Mouse (Mus musculus): Measurements from ENCODE around the gene Eif2ak4. TPM values are rescaled to one million over a fixed set of nuclear protein-coding genes. Genes with fewer than 3 reads are reported as not detected.

Eif2ak4 gene
- polyA plus RNA-seq, 1 experiment from 2014 or later: 10.4 TPM

GRCm38 (mm10) chr2:118399751-118400150, 11.3 kb downstream of the Eif2ak4 start:
- Histone ChIP-seq H3K4me1 (ENCODE audit: control insufficient read depth, insufficient read depth, low read length) (no peaks in the 10 kb centered on the region), H3K27ac (ENCODE audit: low read depth, low read length) (no peak overlapping the region), H3K9ac (replicated peaks; ENCODE audit: low read depth, low read length) (no peak overlapping the region), H3K36me3 (ENCODE audit: control insufficient read depth, insufficient read depth, low read length) (no peaks in the 10 kb centered on the region), H3K27me3 (ENCODE audit: control insufficient read depth, insufficient read depth, low read length) (no peaks in the 10 kb centered on the region), H3K4me2 (ENCODE audit: low read depth, low read length) (no peak overlapping the region), H3K4me3 (ENCODE audit: low read depth, low read length) (no peak overlapping the region), H3K9me3 (ENCODE audit: control insufficient read depth, low read length) (no peaks in the 10 kb centered on the region)
- no peak for ATAC-seq (ENCODE audit: low read depth)
- WGBS: 94% methylated on average over 5 of the region's 5 CpGs

- Histone ChIP-seq H3K4me2 (ENCODE audit: low read depth, low read length) (no peak overlapping the region), H3K36me3 (ENCODE audit: control insufficient read depth, insufficient read depth, low read length) (no peaks in the 10 kb centered on the region), H3K9me3 (ENCODE audit: control insufficient read depth, low read length) (no peaks in the 10 kb centered on the region), H3K27me3 (ENCODE audit: control insufficient read depth, insufficient read depth, low read length) (no peaks in the 10 kb centered on the region), H3K27ac (ENCODE audit: low read depth, low read length) (no peak overlapping the region), H3K4me3 (ENCODE audit: low read depth, low read length) (no peak overlapping the region), H3K9ac (replicated peaks; ENCODE audit: low read depth, low read length) (no peak overlapping the region), H3K4me1 (ENCODE audit: control insufficient read depth, insufficient read depth, low read length) (no peaks in the 10 kb centered on the region)
- ATAC-seq (ENCODE audit: low read depth): peak; percentile 44; the same call in 1 of the 2 replicates
- 70% methylated on average over 5 of the region's 5 CpGs for WGBS
Observed at GRCm38 (mm10) chr2:118401834-118402727, 13.7 kb downstream of the Eif2ak4 start.

- Histone ChIP-seq H3K9ac (replicated peaks; ENCODE audit: low read depth, low read length) (no peak overlapping the region), H3K27ac (ENCODE audit: low read depth, low read length) (no peak overlapping the region), H3K4me2 (ENCODE audit: low read depth, low read length) (no peak overlapping the region), H3K9me3 (ENCODE audit: control insufficient read depth, low read length) (no peaks in the 10 kb centered on the region), H3K36me3 (ENCODE audit: control insufficient read depth, insufficient read depth, low read length) (no peaks in the 10 kb centered on the region), H3K4me3 (ENCODE audit: low read depth, low read length) (no peak overlapping the region), H3K27me3 (ENCODE audit: control insufficient read depth, insufficient read depth, low read length) (no peaks in the 10 kb centered on the region), H3K4me1 (ENCODE audit: control insufficient read depth, insufficient read depth, low read length) (no peaks in the 10 kb centered on the region)
- no peak for ATAC-seq (ENCODE audit: low read depth)
- WGBS: 74% methylated on average over 5 of the region's 5 CpGs
Observed at GRCm38 (mm10) chr2:118404336-118404735, 15.9 kb downstream of the Eif2ak4 start.

DNA sequence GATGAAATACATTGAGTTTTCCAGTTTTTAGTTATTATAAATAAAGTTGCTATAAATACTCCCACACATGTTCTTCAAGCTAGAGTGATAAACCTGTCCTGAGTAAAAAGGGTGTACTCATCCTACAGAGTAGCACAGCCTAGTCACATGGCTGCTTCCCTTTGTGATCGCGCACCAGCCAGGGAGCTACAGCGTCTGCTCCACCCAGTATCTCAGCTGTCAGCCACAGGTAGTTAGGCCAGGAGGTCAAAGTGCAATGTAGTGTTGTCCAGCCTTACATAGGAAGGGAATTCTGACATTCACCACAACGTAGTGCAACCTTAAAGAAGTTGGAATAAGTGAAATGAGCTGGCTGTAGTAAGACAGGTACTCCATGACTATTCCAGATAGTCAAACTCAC, 17.1 kb downstream of the Eif2ak4 start:
- no peak for ATAC-seq (ENCODE audit: low read depth)
- H3K27me3 ChIP-seq (ENCODE audit: control insufficient read depth, insufficient read depth, low read length): no peaks in the 10 kb centered on the region
- H3K36me3 ChIP-seq (ENCODE audit: control insufficient read depth, insufficient read depth, low read length): no peaks in the 10 kb centered on the region
- H3K4me2 ChIP-seq (ENCODE audit: low read depth, low read length): no peak overlapping the region
- no peaks in the 10 kb centered on the region for H3K9me3 ChIP-seq (ENCODE audit: control insufficient read depth, low read length)
- 86% methylated on average over 4 of the region's 4 CpGs for WGBS
- no peak overlapping the region for H3K9ac ChIP-seq (replicated peaks; ENCODE audit: low read depth, low read length)
- H3K27ac ChIP-seq (ENCODE audit: low read depth, low read length): no peak overlapping the region
- no peak overlapping the region for H3K4me3 ChIP-seq (ENCODE audit: low read depth, low read length)
- H3K4me1 ChIP-seq (ENCODE audit: control insufficient read depth, insufficient read depth, low read length): no peaks in the 10 kb centered on the region

GRCm38 (mm10) chr2:118406811-118407210, 18.4 kb downstream of the Eif2ak4 start:
- Histone ChIP-seq H3K9ac (replicated peaks; ENCODE audit: low read depth, low read length) (no peak overlapping the region), H3K36me3 (ENCODE audit: control insufficient read depth, insufficient read depth, low read length) (no peaks in the 10 kb centered on the region), H3K27ac (ENCODE audit: low read depth, low read length) (no peak overlapping the region), H3K9me3 (ENCODE audit: control insufficient read depth, low read length) (no peaks in the 10 kb centered on the region), H3K4me2 (ENCODE audit: low read depth, low read length) (no peak overlapping the region), H3K4me1 (ENCODE audit: control insufficient read depth, insufficient read depth, low read length) (no peaks in the 10 kb centered on the region), H3K27me3 (ENCODE audit: control insufficient read depth, insufficient read depth, low read length) (no peaks in the 10 kb centered on the region), H3K4me3 (ENCODE audit: low read depth, low read length) (no peak overlapping the region)
- no peak for ATAC-seq (ENCODE audit: low read depth)
- 63% methylated on average over 2 of the region's 2 CpGs for WGBS

GRCm38 (mm10) chr2:118408336-118408895, 20.0 kb downstream of the Eif2ak4 start:
- H3K27ac ChIP-seq (ENCODE audit: low read depth, low read length): no peak overlapping the region
- H3K4me3 ChIP-seq (ENCODE audit: low read depth, low read length): no peak overlapping the region
- no peaks in the 10 kb centered on the region for H3K4me1 ChIP-seq (ENCODE audit: control insufficient read depth, insufficient read depth, low read length)
- no peak overlapping the region for H3K9ac ChIP-seq (replicated peaks; ENCODE audit: low read depth, low read length)
- no peaks in the 10 kb centered on the region for H3K27me3 ChIP-seq (ENCODE audit: control insufficient read depth, insufficient read depth, low read length)
- H3K36me3 ChIP-seq (ENCODE audit: control insufficient read depth, insufficient read depth, low read length): no peaks in the 10 kb centered on the region
- no peak overlapping the region for H3K4me2 ChIP-seq (ENCODE audit: low read depth, low read length)
- no peaks in the 10 kb centered on the region for H3K9me3 ChIP-seq (ENCODE audit: control insufficient read depth, low read length)
- ATAC-seq (ENCODE audit: low read depth): no peak
- WGBS: 96% methylated on average over 4 of the region's 4 CpGs

DNA sequence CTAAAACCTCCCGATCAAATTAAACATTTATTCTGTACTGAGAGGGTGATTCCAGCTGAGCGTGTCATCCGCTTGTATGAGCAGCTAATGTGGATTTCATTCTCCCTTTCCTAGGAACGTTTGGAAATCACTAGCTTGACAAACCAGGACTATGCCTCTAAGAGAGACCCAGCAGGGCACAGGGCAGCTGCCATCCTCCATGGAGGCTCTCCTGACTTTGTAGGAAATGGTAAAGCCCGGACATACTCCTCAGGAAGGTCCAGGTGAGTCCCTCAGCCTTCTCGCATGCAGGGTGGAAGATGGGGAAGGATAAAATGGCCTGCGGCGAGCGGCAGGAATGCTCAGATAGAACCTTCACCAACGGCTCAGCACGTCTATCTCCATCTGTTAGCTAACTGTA, 24.4 kb downstream of the Eif2ak4 start:
- no peak overlapping the region for H3K27ac ChIP-seq (ENCODE audit: low read depth, low read length)
- H3K4me3 ChIP-seq (ENCODE audit: low read depth, low read length): no peak overlapping the region
- no peak overlapping the region for H3K4me2 ChIP-seq (ENCODE audit: low read depth, low read length)
- 97% methylated on average over 11 of the region's 11 CpGs for WGBS
- no peak for ATAC-seq (ENCODE audit: low read depth)
- H3K36me3 ChIP-seq (ENCODE audit: control insufficient read depth, insufficient read depth, low read length): 0 out of 2 replicates have a peak, but pooled peaks cover 4% of the 10 kb centered on the region
- no peaks in the 10 kb centered on the region for H3K9me3 ChIP-seq (ENCODE audit: control insufficient read depth, low read length)
- no peaks in the 10 kb centered on the region for H3K4me1 ChIP-seq (ENCODE audit: control insufficient read depth, insufficient read depth, low read length)
- no peak overlapping the region for H3K9ac ChIP-seq (replicated peaks; ENCODE audit: low read depth, low read length)
- no peaks in the 10 kb centered on the region for H3K27me3 ChIP-seq (ENCODE audit: control insufficient read depth, insufficient read depth, low read length)

GRCm38 (mm10) chr2:118415601-118416355, 27.4 kb downstream of the Eif2ak4 start:
- H3K4me3 ChIP-seq (ENCODE audit: low read depth, low read length): no peak overlapping the region
- no peak overlapping the region for H3K4me2 ChIP-seq (ENCODE audit: low read depth, low read length)
- H3K9ac ChIP-seq (replicated peaks; ENCODE audit: low read depth, low read length): no peak overlapping the region
- WGBS: 95% methylated on average over 6 of the region's 6 CpGs
- H3K27me3 ChIP-seq (ENCODE audit: control insufficient read depth, insufficient read depth, low read length): no peaks in the 10 kb centered on the region
- H3K27ac ChIP-seq (ENCODE audit: low read depth, low read length): no peak overlapping the region
- no peak for ATAC-seq (ENCODE audit: low read depth)
- no peaks in the 10 kb centered on the region for H3K9me3 ChIP-seq (ENCODE audit: control insufficient read depth, low read length)
- 0 out of 2 replicates have a peak, but pooled peaks cover 4% of the 10 kb centered on the region for H3K36me3 ChIP-seq (ENCODE audit: control insufficient read depth, insufficient read depth, low read length)
- H3K4me1 ChIP-seq (ENCODE audit: control insufficient read depth, insufficient read depth, low read length): no peaks in the 10 kb centered on the region

DNA sequence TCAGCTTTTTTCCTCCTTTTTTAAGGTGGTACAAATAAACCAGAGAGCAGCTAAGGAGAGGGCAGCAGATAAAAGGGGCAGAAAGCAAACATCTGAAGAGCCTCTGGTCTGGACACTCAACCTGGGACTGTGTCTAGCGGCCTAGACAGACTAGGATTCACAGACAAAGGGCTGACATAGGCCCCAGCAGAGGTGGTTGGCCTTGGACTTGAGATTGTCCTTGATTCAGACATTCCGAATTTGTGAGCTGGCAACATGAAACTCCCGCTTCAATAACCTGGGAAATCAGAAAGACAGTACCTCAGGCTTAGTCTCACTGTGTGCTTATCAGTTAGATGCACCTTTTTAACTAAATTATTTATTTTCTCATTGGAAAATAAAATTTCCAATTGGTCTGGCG, 29.7 kb downstream of the Eif2ak4 start:
- 95% methylated on average over 4 of the region's 4 CpGs for WGBS
- H3K4me1 ChIP-seq (ENCODE audit: control insufficient read depth, insufficient read depth, low read length): no peaks in the 10 kb centered on the region
- H3K27ac ChIP-seq (ENCODE audit: low read depth, low read length): no peak overlapping the region
- no peak overlapping the region for H3K4me3 ChIP-seq (ENCODE audit: low read depth, low read length)
- no peak overlapping the region for H3K9ac ChIP-seq (replicated peaks; ENCODE audit: low read depth, low read length)
- H3K27me3 ChIP-seq (ENCODE audit: control insufficient read depth, insufficient read depth, low read length): no peaks in the 10 kb centered on the region
- 0 out of 2 replicates have a peak, but pooled peaks cover 9% of the 10 kb centered on the region for H3K36me3 ChIP-seq (ENCODE audit: control insufficient read depth, insufficient read depth, low read length)
- no peak for ATAC-seq (ENCODE audit: low read depth)
- H3K4me2 ChIP-seq (ENCODE audit: low read depth, low read length): no peak overlapping the region
- no peaks in the 10 kb centered on the region for H3K9me3 ChIP-seq (ENCODE audit: control insufficient read depth, low read length)
